Mouse (Mus musculus): ENCODE measurements around the gene Coq8a.
A peak's percentile ranks its signal among the peaks of the same experiment; 100 is the strongest.

DNA sequence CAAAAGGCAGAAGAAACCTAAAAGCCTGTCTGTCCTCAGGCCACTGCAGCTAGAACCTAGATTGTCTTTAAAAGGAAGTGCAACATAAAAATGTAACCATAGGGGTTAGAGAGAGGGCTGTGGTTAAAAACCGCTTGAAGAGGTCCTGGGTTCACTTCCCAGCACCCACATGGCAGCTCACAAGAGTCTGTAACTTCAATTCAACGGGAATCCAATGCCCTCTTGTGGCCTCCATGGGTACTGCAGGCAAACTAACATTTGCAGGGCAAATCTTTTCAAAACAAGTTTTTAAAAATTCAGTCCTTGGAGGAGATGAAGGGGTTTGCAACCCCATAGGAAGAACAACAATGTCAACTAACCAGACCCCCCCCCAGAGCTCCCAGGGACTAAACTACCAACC lies 31.2 kb upstream of the Coq8a start:
- TF ChIP-seq CTCF (conservative IDR thresholded peaks at IDR 0.05; ENCODE audit: insufficient read depth, insufficient read length, low read depth, low read length) (peak; percentile 57), POLR2A (IDR thresholded peaks at IDR 0.05; ENCODE audit: low read depth, low read length) (no peak)
